Mouse (Mus musculus) liver, embryonic 14.5 days (tissue): ENCODE results near the gene Slc4a3. TPM values are rescaled to one million over a fixed set of nuclear protein-coding genes. Genes with fewer than 3 reads are reported as not detected.

ENCODE experiments used
- ATAC-seq: fragments of 200-750 bp; cut with Nextera tagmentation; 2 replicates; pipeline ENCODE4 v1.8.0; 2017; ENCODE audit warnings: moderate number of reproducible peaks, mild to moderate bottlenecking, moderate library complexity; ENCODE audit not compliant: insufficient read depth
- DNase-seq, 3 experiments: peaks; one replicate each; pipeline ENCODE4 v3.0.0-alpha.2; 2012 to 2013; ENCODE audit warnings: low read depth in 3 of 3, low spot score in 3 of 3
- H3K27ac ChIP-seq: fragments of 300-500 bp; sonication (generic); 2 replicates; pipeline ENCODE4 v1.5.1; 2014; ENCODE audit warnings: moderate library complexity, mild to moderate bottlenecking, control low read depth, inconsistent platforms
- H3K27me3 ChIP-seq: fragments of 300-500 bp; sonication (generic); 2 replicates; pipeline ENCODE4 v1.6.1; 2014; ENCODE audit warnings: mild to moderate bottlenecking, low read length, moderate library complexity; ENCODE audit not compliant: control insufficient read depth, insufficient read depth
- H3K36me3 ChIP-seq: fragments of 300-500 bp; sonication (generic); replicated peaks from 2 replicates; pipeline ENCODE4 v1.6.1; 2014; ENCODE audit warnings: low read depth; ENCODE audit not compliant: control insufficient read depth, insufficient read depth
- H3K4me1 ChIP-seq, 2 experiments: fragments of 200-500 bp in 1 of 2; fragments of 300-500 bp in 1 of 2; sonication (generic) in 1 of 2; replicated peaks; 2 replicates each; pipeline ENCODE4 v1.6.1; 2012 to 2014; ENCODE audit warnings: antibody characterized with exemption in 1 of 2, inconsistent platforms in 1 of 2, low read length in 1 of 2; ENCODE audit not compliant: control insufficient read depth in 2 of 2, insufficient read depth in 2 of 2
- H3K4me2 ChIP-seq: fragments of 300-500 bp; sonication (generic); 2 replicates; pipeline ENCODE4 v1.6.1; 2014; ENCODE audit warnings: low read depth, mild to moderate bottlenecking, control low read depth, moderate library complexity
- H3K4me3 ChIP-seq, 2 experiments: fragments of 200-500 bp in 1 of 2; fragments of 300-500 bp in 1 of 2; sonication (generic) in 1 of 2; 2 replicates each; pipeline ENCODE4 v1.5.1; 2012 to 2014; ENCODE audit warnings: low read depth in 2 of 2, low read length in 2 of 2, mild to moderate bottlenecking in 2 of 2, control low read depth in 1 of 2, inconsistent platforms in 1 of 2, moderate library complexity in 1 of 2; ENCODE audit not compliant: insufficient read depth in 1 of 2
- H3K9ac ChIP-seq: fragments of 300-500 bp; sonication (generic); replicated peaks from 2 replicates; pipeline ENCODE4 v1.6.1; 2014; ENCODE audit warnings: mild to moderate bottlenecking, control low read depth, moderate library complexity
- H3K9me3 ChIP-seq: fragments of 300-500 bp; sonication (generic); 2 replicates; pipeline ENCODE4 v1.6.1; 2016; ENCODE audit warnings: low read length, mixed read lengths; ENCODE audit not compliant: control insufficient read depth
- CTCF ChIP-seq: IDR thresholded peaks from 2 replicates; pipeline ENCODE4 v1.5.1; 2016; ENCODE audit warnings: antibody characterized with exemption, low read depth, control low read depth
- EP300 ChIP-seq: IDR thresholded peaks from 2 replicates; pipeline ENCODE4 v1.6.1; 2016; ENCODE audit warnings: antibody characterized with exemption, low read depth
- WGBS: fragments of 180-500 bp; shearing (Covaris S2); extraction: QIAGEN DNeasy Blood & Tissue Kit; methylation state at CpG from one replicate; pipeline ENCODE4 v1.1.7; 2014; ENCODE audit not compliant: insufficient replicate concordance; 5-methylcytosine and 5-hydroxymethylcytosine counted together
- polyA plus RNA-seq, 2 experiments: library from polyadenylated mRNA; depleted of rRNA in 1 of 2; stranded (reverse) in 1 of 2; unstranded in 1 of 2; fragments of >200 nt; fragmentation: Nextera tagmentation in 1 of 2; extraction: Ambion mirVana in 1 of 2; gene quantifications; 2 replicates each; pipeline versions ENCODE4 v1.2.1 to v1.2.3; 2012 to 2014

Gene Slc4a3
- polyA plus RNA-seq, 2 experiments: 0.44 to 1.2 TPM

GRCm38 (mm10) chr1:75610553-75610952, 64.5 kb downstream of the Slc4a3 start:
- H3K27ac ChIP-seq: no peak overlapping the region
- 60% methylated on average over 8 of the region's 8 CpGs for WGBS
- H3K27me3 ChIP-seq: no peaks in the 10 kb centered on the region
- TF ChIP-seq CTCF (no peak), EP300 (no peak)
- H3K4me2 ChIP-seq: no peak overlapping the region
- no peaks in the 10 kb centered on the region for H3K36me3 ChIP-seq
- H3K4me1 ChIP-seq: no peaks in the 10 kb centered on the region
- no peak overlapping the region for H3K9ac ChIP-seq
- H3K4me3 ChIP-seq: no peak overlapping the region
- ATAC-seq: no peak
- no peak for DNase-seq
- no peaks in the 10 kb centered on the region for H3K9me3 ChIP-seq

Other genes starting within 250 kb of the Slc4a3 start
- gene Dnpep, start 228.3 kb upstream of the Slc4a3 start, polyA plus RNA-seq (2012; rRNA removed): 35.6 and 39.3 TPM in 2 replicates
- gene Dnpep, start 228.3 kb upstream of the Slc4a3 start, polyA plus RNA-seq (2014; fragmentation: Nextera tagmentation; extraction: Ambion mirVana): 43.4 and 48.4 TPM in 2 replicates
- 1.1 TPM in 2 replicates for gene Des, start 185.9 kb upstream of the Slc4a3 start, polyA plus RNA-seq (2012; rRNA removed)
- 1.4 and 2.1 TPM in 2 replicates for gene Des, start 185.9 kb upstream of the Slc4a3 start, polyA plus RNA-seq (2014; fragmentation: Nextera tagmentation; extraction: Ambion mirVana)
- gene Speg, start 171.0 kb upstream of the Slc4a3 start, polyA plus RNA-seq (2012; rRNA removed): 8.4 and 8.5 TPM in 2 replicates
- 8.4 and 9.5 TPM in 2 replicates for gene Speg, start 171.0 kb upstream of the Slc4a3 start, polyA plus RNA-seq (2014; fragmentation: Nextera tagmentation; extraction: Ambion mirVana)
- gene Gmppa, start 110.3 kb upstream of the Slc4a3 start, polyA plus RNA-seq (2012; rRNA removed): 34.3 and 38.2 TPM in 2 replicates
- gene Gmppa, start 110.3 kb upstream of the Slc4a3 start, polyA plus RNA-seq (2014; fragmentation: Nextera tagmentation; extraction: Ambion mirVana): 22.8 and 31.1 TPM in 2 replicates
- 0.03 TPM in 2 replicates for gene Asic4, start 95.8 kb upstream of the Slc4a3 start, polyA plus RNA-seq (2012; rRNA removed)
- gene Asic4, start 95.8 kb upstream of the Slc4a3 start, polyA plus RNA-seq (2014; fragmentation: Nextera tagmentation; extraction: Ambion mirVana): not detected in 2 replicates
- gene Chpf, start 67.0 kb upstream of the Slc4a3 start, polyA plus RNA-seq (2012; rRNA removed): 5.0 and 5.2 TPM in 2 replicates
- 2.8 and 3.6 TPM in 2 replicates for gene Chpf, start 67.0 kb upstream of the Slc4a3 start, polyA plus RNA-seq (2014; fragmentation: Nextera tagmentation; extraction: Ambion mirVana)
- gene Tmem198, start 66.7 kb upstream of the Slc4a3 start, polyA plus RNA-seq (2012; rRNA removed): 0.13 and 0.18 TPM in 2 replicates
- 0.09 TPM in 1 of 2 replicates, not detected in the other for gene Tmem198, start 66.7 kb upstream of the Slc4a3 start, polyA plus RNA-seq (2014; fragmentation: Nextera tagmentation; extraction: Ambion mirVana)
- 7.7 and 9.7 TPM in 2 replicates for gene Obsl1, start 39.8 kb upstream of the Slc4a3 start, polyA plus RNA-seq (2012; rRNA removed)
- gene Obsl1, start 39.8 kb upstream of the Slc4a3 start, polyA plus RNA-seq (2014; fragmentation: Nextera tagmentation; extraction: Ambion mirVana): 5.3 and 6.8 TPM in 2 replicates
- gene Inha, start 39.2 kb upstream of the Slc4a3 start, polyA plus RNA-seq (2012; rRNA removed): 1.3 and 1.8 TPM in 2 replicates
- gene Inha, start 39.2 kb upstream of the Slc4a3 start, polyA plus RNA-seq (2014; fragmentation: Nextera tagmentation; extraction: Ambion mirVana): 0.17 and 0.28 TPM in 2 replicates
- 5.8 and 5.9 TPM in 2 replicates for gene Stk11ip, start 24.7 kb upstream of the Slc4a3 start, polyA plus RNA-seq (2012; rRNA removed)
- 3.4 and 4.2 TPM in 2 replicates for gene Stk11ip, start 24.7 kb upstream of the Slc4a3 start, polyA plus RNA-seq (2014; fragmentation: Nextera tagmentation; extraction: Ambion mirVana)